Mouse (Mus musculus): Measurements from ENCODE around the gene 4933409G03Rik. TPM values are rescaled to one million over a fixed set of nuclear protein-coding genes. Genes with fewer than 3 reads are reported as not detected.
"Not testable (repeated sequence)": the region's sequence is repeated elsewhere in the genome, so short reads cannot be mapped to it uniquely, and the experiment has no call there.

Gene 4933409G03Rik
- polyA plus RNA-seq (2012), result not detected in 2 replicates

- TF ChIP-seq GATA1 (IDR thresholded peaks at IDR 0.05; ENCODE audit: low read length), result no peak
Measured at GRCm38 (mm10) chr2:68582113-68582512, at the start of gene 4933409G03Rik. 4933409G03Rik (plus strand) TSS chr2:68582413.

GRCm38 (mm10) chr2:68544190-68544589 lies 38.0 kb upstream of the 4933409G03Rik start:
- no peak for TF ChIP-seq GATA1 (IDR thresholded peaks at IDR 0.05; ENCODE audit: low read length)

- TF ChIP-seq GATA1 (IDR thresholded peaks at IDR 0.05; ENCODE audit: low read length), result no peak
Measured at GRCm38 (mm10) chr2:68560821-68561220, 21.4 kb upstream of the 4933409G03Rik start.

GRCm38 (mm10) chr2:68563331-68563730 lies 18.9 kb upstream of the 4933409G03Rik start:
- no peak for TF ChIP-seq GATA1 (IDR thresholded peaks at IDR 0.05; ENCODE audit: low read length)

- TF ChIP-seq GATA1 (IDR thresholded peaks at IDR 0.05; ENCODE audit: low read length), result no peak
Measured at GRCm38 (mm10) chr2:68568361-68568760, 13.9 kb upstream of the 4933409G03Rik start.

GRCm38 (mm10) chr2:68572340-68572739 lies 9.9 kb upstream of the 4933409G03Rik start:
- no peak for TF ChIP-seq GATA1 (IDR thresholded peaks at IDR 0.05; ENCODE audit: low read length)

GRCm38 (mm10) chr2:68592765-68593164 lies 10.6 kb downstream of the 4933409G03Rik start:
- TF ChIP-seq GATA1 (IDR thresholded peaks at IDR 0.05; ENCODE audit: low read length), result no peak

GRCm38 (mm10) chr2:68656186-68656585 lies 74.0 kb downstream of the 4933409G03Rik start, which contains the start of gene 4932414N04Rik:
4932414N04Rik (plus strand) TSS chr2:68656486.
- not testable (repeated sequence) for TF ChIP-seq GATA1 (IDR thresholded peaks at IDR 0.05; ENCODE audit: low read length)

Other genes starting within 250 kb of the 4933409G03Rik start
- not detected in 2 replicates for gene Stk39, start 110.1 kb upstream of the 4933409G03Rik start, polyA plus RNA-seq (2012)
- not detected in 2 replicates for gene 4932414N04Rik, start 74.1 kb downstream of the 4933409G03Rik start, polyA plus RNA-seq (2012)